Mouse (Mus musculus) E14TG2a.4 (cell line): ENCODE results near the gene Ube2h.

ENCODE experiments used
- H3K27me3 ChIP-seq: 2 replicates; pipeline ENCODE4 v1.6.1; 2014; ENCODE audit warnings: low read length, control low read depth; ENCODE audit not compliant: insufficient read depth
- H3K36me3 ChIP-seq: 2 replicates; pipeline ENCODE4 v1.6.1; 2014; ENCODE audit warnings: low read length, control low read depth; ENCODE audit not compliant: insufficient read depth
- H3K4me1 ChIP-seq: replicated peaks from 2 replicates; pipeline ENCODE4 v1.6.1; 2014; ENCODE audit warnings: low read depth, low read length, control low read depth
- H3K4me3 ChIP-seq: replicated peaks from 2 replicates; pipeline ENCODE4 v1.5.1; 2014; ENCODE audit warnings: mild to moderate bottlenecking, low read length
- H3K9me3 ChIP-seq: 2 replicates; pipeline ENCODE4 v1.6.1; 2014; ENCODE audit warnings: low read length, control low read depth
- CTCF ChIP-seq: conservative IDR thresholded peaks from 2 replicates; pipeline ENCODE4 v1.5.1; 2014; ENCODE audit warnings: low read length
- NANOG ChIP-seq: IDR thresholded peaks from 2 replicates; pipeline ENCODE4 v1.6.1; 2014; ENCODE audit warnings: borderline replicate concordance, low read length, mixed read lengths
- POU5F1 ChIP-seq: IDR thresholded peaks from 2 replicates; pipeline ENCODE4 v1.6.1; 2014; ENCODE audit warnings: low read length, borderline replicate concordance

Gene Ube2h

DNA sequence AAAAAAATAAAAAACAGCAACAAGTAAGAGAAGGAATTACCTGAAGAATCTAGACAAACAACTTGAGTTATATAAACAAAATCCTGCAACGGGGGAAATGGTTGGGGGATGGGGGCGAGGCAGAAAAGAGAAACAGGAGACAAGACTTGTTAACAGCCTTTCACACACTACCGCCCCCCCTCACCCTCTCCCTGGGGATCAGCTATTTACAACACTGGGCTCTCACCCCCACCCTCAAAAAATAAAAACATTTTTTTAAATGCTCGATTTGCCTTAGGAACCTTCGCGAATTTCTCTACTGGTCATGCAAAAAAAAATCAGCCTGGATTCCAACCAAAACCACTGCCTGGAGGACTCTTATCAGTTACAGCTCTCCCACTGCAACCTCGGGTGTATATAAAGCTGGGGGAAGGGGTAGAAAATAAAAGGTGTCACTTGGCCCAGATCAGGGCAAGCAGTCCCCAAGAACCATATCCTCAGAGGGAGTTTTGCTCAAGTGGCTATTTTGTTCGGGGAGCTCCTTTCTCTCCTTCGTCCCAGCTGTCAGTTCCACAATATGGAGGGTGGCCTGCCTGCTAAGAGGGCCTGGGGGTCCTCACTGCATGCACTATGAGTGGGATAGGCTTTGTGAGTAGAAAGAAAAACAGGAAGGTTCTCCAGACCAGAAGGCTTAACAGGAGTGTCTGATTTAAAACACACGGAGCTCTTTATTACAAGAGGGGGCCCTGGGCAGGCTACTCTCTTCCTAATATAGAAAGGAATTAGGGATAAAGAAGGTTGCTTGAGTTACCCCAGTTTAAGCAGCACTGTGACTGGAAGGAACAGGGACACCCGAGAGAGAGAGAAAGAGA, 1.3 kb downstream of the Ube2h start:
- peaks cover 54% of the 10 kb centered on the region for H3K4me1 ChIP-seq
- H3K36me3 ChIP-seq: no peaks in the 10 kb centered on the region
- H3K27me3 ChIP-seq: peaks cover 6% of the 10 kb centered on the region; the same call in 1 of the 2 replicates
- H3K9me3 ChIP-seq: no peaks in the 10 kb centered on the region
- H3K4me3 ChIP-seq: peak overlapping the region; percentile 83
- TF ChIP-seq CTCF: no peak

DNA sequence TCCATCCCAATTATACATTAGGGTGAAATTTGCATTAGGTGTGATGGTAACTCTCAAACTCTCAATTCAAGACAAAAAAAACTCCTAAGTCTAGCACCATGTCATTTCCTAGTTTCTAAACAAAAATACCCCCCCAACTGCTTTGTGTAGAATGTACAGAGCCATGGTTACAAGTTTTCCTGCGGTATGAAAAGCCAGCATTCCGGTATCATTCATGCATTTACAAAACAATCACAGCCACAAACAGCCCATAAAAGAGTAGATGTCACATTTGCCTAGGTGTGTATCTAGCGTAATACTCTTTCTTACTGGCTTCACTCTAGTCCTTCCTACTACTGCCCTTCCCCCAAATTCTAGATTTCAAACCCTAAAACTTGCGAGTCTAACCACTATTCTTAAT, 2.2 kb downstream of the Ube2h start:
- Histone ChIP-seq H3K4me1 (peaks cover 55% of the 10 kb centered on the region), H3K4me3 (no peak overlapping the region), H3K36me3 (no peaks in the 10 kb centered on the region), H3K27me3 (peaks cover 6% of the 10 kb centered on the region; the same call in 1 of the 2 replicates), H3K9me3 (no peaks in the 10 kb centered on the region)
- no peak for TF ChIP-seq CTCF
- TF ChIP-seq NANOG: no peak
- no peak for TF ChIP-seq POU5F1

DNA sequence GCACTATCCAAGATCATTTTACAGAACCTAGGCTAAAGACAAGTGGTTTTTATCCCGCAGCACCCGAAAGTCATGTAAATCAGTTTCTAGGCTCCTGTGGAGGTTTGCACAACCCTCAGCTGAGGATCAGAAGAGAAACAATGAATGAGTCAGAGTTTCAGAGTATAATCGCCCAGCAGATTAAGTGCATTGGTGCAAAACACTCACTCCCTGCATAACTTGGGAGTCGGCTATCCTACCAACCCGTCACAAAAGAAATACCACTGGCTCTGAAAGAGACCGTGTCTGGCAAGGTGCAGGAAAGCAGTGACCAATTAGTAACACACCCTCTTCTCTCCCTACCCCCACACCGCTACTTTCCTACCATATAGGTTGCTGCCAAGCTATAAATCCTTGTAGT, 3.4 kb downstream of the Ube2h start:
- peaks cover 6% of the 10 kb centered on the region; the same call in 1 of the 2 replicates for H3K27me3 ChIP-seq
- no peaks in the 10 kb centered on the region for H3K9me3 ChIP-seq
- H3K4me1 ChIP-seq: peaks cover 56% of the 10 kb centered on the region
- peaks cover 3% of the 10 kb centered on the region; the same call in 1 of the 2 replicates for H3K36me3 ChIP-seq
- no peak for TF ChIP-seq POU5F1
- no peak for TF ChIP-seq CTCF
- TF ChIP-seq NANOG: peak; percentile 14; the same call in 1 of the 2 replicates
- H3K4me3 ChIP-seq: peak overlapping the region; percentile 48

DNA sequence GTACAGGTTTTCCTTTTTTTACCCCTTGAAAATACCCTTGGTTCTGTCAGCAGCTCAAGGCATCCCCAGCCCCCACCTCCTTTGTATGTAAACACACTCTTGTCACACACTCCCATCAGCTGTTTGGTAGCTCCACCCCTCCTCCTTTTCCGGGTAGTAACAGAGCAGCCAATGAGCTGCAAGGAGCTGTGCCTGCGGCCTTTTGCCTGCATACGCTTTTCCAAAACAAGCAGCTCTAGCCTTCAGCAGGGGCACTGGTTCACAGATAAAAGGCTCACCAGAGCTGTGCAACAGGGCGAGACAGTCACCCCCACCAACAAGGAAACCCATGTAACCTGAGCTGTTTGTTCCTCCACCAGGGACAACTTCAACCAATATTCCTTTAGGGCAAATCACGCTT, 4.0 kb downstream of the Ube2h start:
- H3K36me3 ChIP-seq: peaks cover 7% of the 10 kb centered on the region; the same call in 1 of the 2 replicates
- H3K4me3 ChIP-seq: peak overlapping the region; percentile 48; the same call in 1 of the 2 replicates
- peaks cover 56% of the 10 kb centered on the region for H3K4me1 ChIP-seq
- H3K9me3 ChIP-seq: no peaks in the 10 kb centered on the region
- peaks cover 6% of the 10 kb centered on the region; the same call in 1 of the 2 replicates for H3K27me3 ChIP-seq
- TF ChIP-seq POU5F1 (no peak), NANOG (no peak)

DNA sequence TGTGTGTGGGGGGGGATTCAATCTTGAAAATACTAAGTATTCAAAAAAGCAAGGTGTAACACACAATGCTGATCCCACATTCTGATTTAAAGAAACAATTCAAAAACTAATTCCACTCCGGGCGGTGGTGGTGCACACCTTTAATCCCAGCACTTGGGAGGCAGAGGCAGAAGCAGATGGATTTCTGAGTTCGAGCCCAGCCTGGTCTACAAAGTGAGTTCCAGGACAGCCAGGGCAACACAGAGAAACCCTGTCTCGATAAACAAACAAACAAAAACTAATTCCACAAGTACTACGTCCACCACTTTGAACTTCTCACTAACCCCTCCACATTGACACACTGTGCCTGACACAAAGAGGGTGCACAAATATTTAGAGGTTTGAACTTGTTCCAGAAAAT, 4.7 kb downstream of the Ube2h start:
- peaks cover 6% of the 10 kb centered on the region; the same call in 1 of the 2 replicates for H3K27me3 ChIP-seq
- no peak for TF ChIP-seq CTCF
- TF ChIP-seq NANOG: no peak
- no peak for TF ChIP-seq POU5F1
- no peak overlapping the region for H3K4me3 ChIP-seq
- peaks cover 51% of the 10 kb centered on the region for H3K4me1 ChIP-seq
- peaks cover 7% of the 10 kb centered on the region; the same call in 1 of the 2 replicates for H3K36me3 ChIP-seq
- no peaks in the 10 kb centered on the region for H3K9me3 ChIP-seq

DNA sequence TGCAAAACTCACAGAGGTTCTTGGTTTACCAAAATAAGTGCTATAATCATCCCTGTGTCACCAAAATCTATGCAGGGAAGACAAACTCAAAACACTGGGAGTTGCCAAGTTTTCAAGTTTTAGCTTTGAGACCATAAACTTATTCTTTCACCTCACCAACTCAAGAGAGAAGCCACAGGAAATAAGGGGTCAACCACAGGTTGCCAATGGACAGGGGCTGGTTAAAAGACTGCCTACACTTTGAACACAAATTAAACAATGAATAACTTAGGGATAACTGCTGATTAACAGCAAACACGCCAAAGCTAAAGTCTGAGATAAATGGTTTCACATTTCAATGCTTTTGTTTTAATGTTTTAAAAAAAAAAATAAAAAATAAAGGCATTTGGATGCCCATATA, 5.2 kb downstream of the Ube2h start:
- no peak overlapping the region for H3K4me3 ChIP-seq
- H3K9me3 ChIP-seq: no peaks in the 10 kb centered on the region
- H3K36me3 ChIP-seq: peaks cover 7% of the 10 kb centered on the region; the same call in 1 of the 2 replicates
- peaks cover 6% of the 10 kb centered on the region; the same call in 1 of the 2 replicates for H3K27me3 ChIP-seq
- TF ChIP-seq CTCF: no peak
- no peak for TF ChIP-seq NANOG
- TF ChIP-seq POU5F1: no peak
- H3K4me1 ChIP-seq: peaks cover 49% of the 10 kb centered on the region

DNA sequence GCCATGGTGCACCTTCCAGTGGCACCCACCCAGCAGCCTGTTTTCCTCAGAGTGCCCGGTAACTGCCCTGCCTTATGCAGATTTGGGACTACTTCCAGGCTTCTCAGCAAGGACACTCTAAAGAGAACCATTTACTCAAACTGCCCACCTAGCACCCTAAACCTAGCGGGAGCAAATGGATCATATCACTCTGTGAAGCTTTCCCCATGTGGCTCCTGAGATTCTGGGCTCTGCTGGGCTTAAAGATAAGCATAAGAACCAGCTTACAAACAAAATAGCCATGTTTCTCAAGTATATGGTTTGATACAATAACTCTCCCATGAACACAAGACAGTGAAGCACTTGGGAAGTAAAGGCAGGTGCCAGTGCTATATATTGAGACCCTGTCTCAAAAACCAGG, 11.8 kb downstream of the Ube2h start:
- Histone ChIP-seq H3K9me3 (no peaks in the 10 kb centered on the region), H3K27me3 (no peaks in the 10 kb centered on the region), H3K4me3 (no peak overlapping the region), H3K4me1 (peaks cover 8% of the 10 kb centered on the region), H3K36me3 (peaks cover 13% of the 10 kb centered on the region)
- TF ChIP-seq NANOG (no peak), CTCF (no peak), POU5F1 (no peak)

DNA sequence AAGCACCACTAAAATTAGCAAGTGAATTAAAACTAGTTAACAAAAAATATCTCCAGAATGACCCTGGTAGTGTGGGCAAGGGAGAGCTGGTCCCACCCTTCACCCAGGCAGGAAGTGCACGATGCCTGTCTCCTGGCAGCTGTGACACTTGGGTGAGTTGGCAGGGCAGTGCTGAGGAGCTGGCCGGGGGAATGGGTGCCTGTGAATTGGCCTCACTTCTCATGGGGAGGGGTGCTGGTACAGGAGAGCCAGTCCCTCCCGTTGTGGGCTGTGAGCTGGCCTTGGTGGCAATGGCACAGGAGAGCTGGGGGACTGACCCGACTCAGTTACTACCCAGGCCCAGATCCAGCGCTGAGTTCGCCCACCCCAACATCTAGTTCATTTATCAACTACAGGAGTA, 16.4 kb downstream of the Ube2h start:
- H3K9me3 ChIP-seq: no peaks in the 10 kb centered on the region
- H3K36me3 ChIP-seq: peaks cover 19% of the 10 kb centered on the region; the same call in 1 of the 2 replicates
- no peaks in the 10 kb centered on the region for H3K27me3 ChIP-seq
- H3K4me3 ChIP-seq: no peak overlapping the region
- H3K4me1 ChIP-seq: peaks cover 10% of the 10 kb centered on the region
- TF ChIP-seq NANOG (no peak), POU5F1 (no peak), CTCF (no peak)

DNA sequence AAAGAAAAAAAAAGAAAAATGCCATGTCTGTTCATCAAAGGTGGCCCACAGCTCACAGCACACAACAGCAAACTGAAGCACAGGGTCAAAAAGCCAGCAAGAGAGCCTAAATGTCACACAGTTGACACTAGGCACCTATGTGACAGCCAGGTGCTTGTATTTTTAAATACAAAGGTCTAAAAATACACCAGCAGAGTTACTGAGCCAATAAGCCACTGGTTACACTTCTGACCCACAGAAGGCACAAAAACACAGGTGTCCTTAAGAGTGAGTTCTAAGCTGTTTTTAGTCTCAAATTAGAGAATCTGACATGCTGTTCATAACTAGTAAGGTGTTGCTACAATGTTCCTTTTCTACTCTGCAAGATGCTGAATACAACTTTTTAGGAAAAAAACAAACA, 17.7 kb downstream of the Ube2h start:
- no peaks in the 10 kb centered on the region for H3K9me3 ChIP-seq
- H3K4me3 ChIP-seq: no peak overlapping the region
- peaks cover 19% of the 10 kb centered on the region; the same call in 1 of the 2 replicates for H3K36me3 ChIP-seq
- H3K4me1 ChIP-seq: peaks cover 10% of the 10 kb centered on the region
- H3K27me3 ChIP-seq: no peaks in the 10 kb centered on the region
- TF ChIP-seq CTCF: no peak
- no peak for TF ChIP-seq NANOG
- no peak for TF ChIP-seq POU5F1
